Mouse (Mus musculus): ENCODE results near the gene Ufc1.

Gene Ufc1

DNA sequence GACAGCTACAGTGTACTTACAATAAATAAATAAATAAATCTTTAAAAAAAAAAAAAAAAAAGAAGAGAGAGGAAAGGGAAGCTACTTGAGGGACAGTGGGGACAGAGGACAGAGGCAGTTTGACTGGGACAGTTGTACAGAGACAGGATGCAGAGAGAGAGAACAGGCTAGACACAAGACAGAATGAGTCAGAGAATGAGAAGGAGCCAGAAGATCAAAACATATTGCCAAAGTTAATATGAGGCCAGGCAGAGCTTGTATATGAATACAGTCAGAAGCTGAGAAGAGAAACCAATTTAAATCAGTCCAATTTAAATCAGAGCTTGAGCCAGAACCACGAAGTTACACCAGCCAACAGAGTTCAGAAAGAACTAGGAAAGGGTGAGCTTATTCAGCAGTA lies 26.5 kb downstream of the Ufc1 start:
- DNase-seq, result no peak

GRCm38 (mm10) chr1:171265971-171266744 lies 28.7 kb downstream of the Ufc1 start:
- DNase-seq, result no peak

GRCm38 (mm10) chr1:171263666-171264461 lies 31.0 kb downstream of the Ufc1 start:
- peak; percentile 52 for DNase-seq

- peak; percentile 83 for DNase-seq
Measured at GRCm38 (mm10) chr1:171263185-171263611, 31.6 kb downstream of the Ufc1 start.

DNA sequence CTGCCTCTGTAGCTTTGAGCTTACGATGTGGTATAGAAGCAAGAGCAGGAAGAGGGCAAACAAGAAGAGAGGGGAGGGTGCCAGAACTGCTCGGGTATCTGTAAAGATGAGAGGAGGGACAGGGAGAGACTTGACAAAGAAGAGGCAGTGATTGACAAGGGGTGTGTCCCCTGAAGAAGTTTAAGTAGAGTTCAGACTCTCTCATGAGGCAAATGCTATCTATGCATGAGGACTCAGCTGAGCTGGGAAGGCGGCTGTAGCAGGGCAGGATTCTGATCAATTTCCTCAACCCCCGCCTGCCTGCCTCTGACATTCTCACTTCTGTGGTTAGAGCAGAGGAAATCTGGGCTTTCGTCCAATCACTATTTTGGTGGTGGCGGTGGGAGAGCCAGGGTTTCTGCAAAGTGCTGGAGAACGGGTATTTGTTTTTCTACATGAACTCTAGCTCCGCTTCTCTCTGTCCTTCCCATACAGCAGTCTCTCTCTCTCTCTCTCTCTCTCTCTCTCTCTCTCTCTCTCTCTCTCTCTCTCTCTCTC lies 32.2 kb downstream of the Ufc1 start:
- peak; percentile 86 for DNase-seq

GRCm38 (mm10) chr1:171260316-171260715 lies 34.5 kb downstream of the Ufc1 start:
- no peak for DNase-seq

DNA sequence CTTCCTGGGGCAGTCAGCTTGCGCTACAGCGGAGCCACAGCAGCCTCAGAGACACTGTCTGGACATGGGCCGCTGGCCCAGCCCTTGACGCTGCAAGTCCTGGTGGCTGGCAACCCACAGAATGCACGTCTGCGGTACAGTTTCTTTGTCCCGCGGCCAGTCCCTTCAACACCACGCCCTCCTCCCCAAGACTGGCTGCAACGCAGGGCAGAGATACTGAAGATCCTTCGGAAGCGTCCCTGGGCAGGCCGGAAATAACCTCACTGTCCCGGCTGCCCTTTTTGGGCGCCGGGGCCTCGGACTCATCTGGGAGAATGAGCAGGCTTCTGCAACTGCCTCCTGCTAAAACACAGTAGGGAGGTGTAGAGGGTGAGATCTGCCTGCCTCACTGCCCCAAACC lies 35.9 kb downstream of the Ufc1 start:
- no peak for DNase-seq

- no peak for DNase-seq
Measured at GRCm38 (mm10) chr1:171257781-171258180, 37.0 kb downstream of the Ufc1 start.

DNA sequence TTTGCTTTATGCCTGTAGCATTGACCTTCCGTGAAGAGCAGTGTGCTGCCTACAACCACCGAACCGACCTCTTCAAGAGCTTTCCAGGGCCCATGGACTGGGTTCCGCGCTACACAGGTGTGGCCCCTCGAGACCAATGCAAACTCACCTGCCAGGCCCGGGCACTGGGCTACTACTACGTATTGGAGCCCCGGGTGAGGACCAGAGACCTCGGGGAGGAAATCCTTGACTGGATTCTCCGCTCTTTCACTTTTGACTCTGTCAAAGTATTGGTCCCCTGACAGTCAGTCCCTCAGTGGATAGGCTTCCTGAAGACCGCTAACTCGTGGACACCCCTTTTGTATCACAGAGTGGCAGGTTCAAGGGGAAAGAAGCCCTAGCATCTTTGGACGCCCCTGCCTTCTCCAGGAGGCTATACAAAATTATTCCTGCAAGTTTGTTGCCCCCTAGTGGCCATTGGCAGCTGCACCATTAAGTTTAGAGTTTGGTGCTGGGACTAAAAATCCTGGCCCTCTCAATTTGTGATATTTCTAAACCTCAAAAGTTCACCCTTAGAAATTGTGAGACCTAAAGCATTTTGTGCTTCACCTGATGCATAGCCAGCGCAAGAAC lies 37.8 kb downstream of the Ufc1 start:
- peak; percentile 81 for DNase-seq

GRCm38 (mm10) chr1:171256095-171256818 lies 38.6 kb downstream of the Ufc1 start:
- DNase-seq, result peak; percentile 58

DNA sequence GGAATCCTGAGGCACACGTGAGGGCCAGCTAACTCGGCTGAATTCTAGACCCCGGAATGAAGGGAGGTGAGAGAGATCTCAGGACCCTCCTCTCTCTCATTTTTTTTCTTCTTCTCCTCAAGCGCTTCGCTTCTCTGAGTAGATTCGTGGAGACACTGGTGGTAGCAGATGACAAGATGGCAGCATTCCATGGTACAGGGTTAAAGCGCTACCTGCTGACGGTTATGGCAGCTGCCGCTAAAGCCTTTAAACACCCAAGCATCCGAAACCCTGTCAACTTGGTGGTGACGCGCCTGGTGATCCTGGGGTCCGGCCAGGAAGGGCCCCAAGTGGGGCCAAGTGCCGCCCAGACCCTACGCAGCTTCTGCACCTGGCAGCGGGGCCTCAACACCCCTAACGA lies 42.4 kb downstream of the Ufc1 start:
- DNase-seq, result no peak

DNA sequence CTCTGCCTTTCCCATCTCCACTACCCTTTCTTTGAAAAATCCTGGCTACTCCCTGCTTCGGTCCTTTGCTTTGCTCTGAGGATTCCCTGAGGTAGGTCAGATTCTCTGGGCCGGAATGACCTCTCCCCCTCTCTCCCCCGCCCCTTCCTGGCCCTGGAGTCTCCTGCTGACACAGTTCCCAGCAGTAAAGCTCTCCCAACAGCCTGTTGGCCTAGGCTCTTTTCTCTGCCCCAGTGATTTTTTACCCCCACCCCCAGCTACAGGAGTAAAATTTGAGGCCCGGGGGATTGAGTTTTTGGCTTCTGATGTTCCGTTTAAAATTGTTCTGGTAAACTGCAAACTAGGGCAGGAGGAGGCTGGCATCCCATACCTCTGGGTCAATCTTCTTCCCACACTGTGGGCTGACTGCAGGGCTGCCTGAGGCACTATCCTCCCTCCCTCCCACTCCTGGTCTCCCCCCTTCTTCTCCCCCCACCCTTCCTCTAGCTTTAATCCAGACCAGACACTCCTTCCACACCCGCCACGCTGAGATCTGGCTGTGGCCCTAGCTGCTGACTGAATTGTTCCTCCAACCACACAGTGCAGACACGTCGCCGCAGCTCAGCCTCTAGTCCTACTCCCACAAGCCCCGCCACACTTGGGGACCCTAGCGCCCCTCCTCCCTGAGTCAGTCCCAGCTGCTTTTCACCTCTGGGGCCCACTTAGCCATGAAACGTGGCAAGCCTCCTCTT lies 43.1 kb downstream of the Ufc1 start:
- DNase-seq, result peak; percentile 76

DNA sequence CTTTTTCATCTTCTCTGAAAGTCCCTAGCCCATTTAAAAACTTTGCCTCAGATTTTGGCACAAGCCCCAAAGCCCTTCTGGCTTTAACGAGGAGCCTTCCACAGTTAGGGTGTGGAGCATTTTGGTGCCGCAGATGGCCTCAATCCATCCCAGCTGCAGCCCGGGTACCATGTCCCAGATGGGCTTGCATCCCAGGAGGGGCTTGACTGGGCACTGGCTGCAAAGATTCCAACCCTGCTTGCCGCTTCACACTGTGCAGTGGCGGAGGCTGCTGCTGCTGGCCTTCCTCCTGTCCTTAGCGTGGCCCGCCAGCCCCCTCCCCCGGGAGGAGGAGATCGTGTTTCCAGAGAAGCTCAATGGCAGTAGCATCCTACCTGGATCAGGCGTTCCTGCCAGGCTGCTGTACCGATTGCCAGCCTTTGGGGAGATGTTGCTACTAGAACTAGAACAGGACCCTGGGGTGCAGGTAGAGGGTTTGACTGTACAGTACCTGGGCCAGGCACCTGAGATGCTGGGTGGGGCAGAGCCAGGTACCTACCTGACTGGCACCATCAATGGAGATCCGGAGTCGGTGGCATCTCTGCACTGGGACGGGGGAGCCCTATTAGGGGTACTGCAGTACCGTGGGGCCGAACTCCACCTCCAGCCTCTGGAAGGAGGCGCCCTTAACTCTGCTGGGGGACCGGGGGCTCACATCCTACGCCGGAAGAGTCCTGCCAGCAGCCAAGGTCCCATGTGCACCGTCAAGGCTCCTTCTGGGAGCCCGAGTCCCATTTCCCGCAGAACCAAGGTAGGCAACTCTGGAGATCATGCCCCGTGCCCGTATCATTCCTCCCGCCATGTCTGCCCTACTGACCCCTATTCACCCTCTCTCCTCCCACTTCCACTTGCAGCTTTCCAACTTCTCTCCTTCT lies 43.9 kb downstream of the Ufc1 start, which contains the start of gene Ndufs2:
Gene Ndufs2 (minus strand): TSS at position 709 of the 914 bp plus-strand sequence.
- peak; percentile 59 for DNase-seq

GRCm38 (mm10) chr1:171249913-171250600 lies 44.8 kb downstream of the Ufc1 start, which contains the start of gene Adamts4:
Gene Adamts4, plus strand, starts transcription at chr1:171250421.
- peak; percentile 80 for DNase-seq

DNA sequence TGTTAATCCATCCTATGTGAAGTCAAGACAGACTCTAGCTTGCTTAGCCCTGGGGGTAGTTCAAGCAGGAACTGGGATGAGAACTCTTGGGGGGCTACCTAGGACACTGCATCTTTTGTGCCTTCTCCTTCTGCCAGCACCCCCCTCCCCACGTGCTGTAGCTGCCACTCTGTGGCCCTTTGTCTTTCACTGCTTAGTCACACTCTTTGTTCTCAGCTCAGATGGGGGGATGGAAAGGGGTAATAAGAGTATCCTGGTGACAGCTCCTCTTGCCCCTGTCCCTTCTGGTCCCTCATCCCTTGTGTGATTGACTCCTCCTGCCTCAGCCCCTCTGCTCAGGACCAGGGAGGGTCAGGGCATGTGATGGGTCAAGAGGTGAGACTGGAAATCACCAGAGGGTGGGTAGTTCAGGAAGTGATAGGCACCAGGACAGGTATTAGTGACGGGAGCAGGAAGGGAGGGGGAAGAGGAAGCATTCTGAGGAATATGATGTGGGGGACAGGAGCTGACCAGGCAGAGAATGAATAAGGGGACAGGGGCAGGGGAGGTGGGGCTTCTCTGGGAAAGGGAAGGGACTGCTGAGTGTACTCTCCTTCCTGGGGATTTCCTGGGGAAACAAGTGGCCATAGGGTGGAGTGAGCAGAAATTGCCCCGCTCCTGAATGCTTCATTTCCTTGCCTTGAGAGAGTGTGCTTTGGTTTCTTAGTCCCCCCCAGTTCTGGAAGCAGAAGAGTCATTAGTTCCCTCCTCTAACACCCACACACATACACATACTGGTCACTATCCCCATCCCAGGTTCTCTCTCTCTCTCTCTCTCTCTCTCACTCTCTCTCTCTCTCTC lies 46.2 kb downstream of the Ufc1 start:
- peak; percentile 42 for DNase-seq

- DNase-seq, result peak; percentile 41
Measured at GRCm38 (mm10) chr1:171247916-171248315, 46.9 kb downstream of the Ufc1 start.

GRCm38 (mm10) chr1:171247453-171247841 lies 47.4 kb downstream of the Ufc1 start:
- no peak for DNase-seq

- peak; percentile 99 for DNase-seq
Measured at GRCm38 (mm10) chr1:171246709-171247452, 47.9 kb downstream of the Ufc1 start.

All from kidney, postnatal 10 days (tissue).